Comparison of ENCODE assay signal across 8 mouse cellular contexts in genomic region chr7:3703879-3704441, GRCm38 (mm10). TPM values are rescaled to one million over a fixed set of nuclear protein-coding genes. Genes with fewer than 3 reads are reported as not detected.
A peak's percentile ranks its signal among the peaks of the same experiment; 100 is the strongest.
DNase-seq lines count a peak whose midpoint lies in the region; ATAC-seq lines count a peak whose summit lies in the region.

Gene Rps9 (plus strand): TSS chr7:3703993.

- H3K4me2 ChIP-seq in hindbrain, embryonic 15.5 days = peak within 1 kb of the TSS; percentile 90

- peaks cover 48% of the 10 kb centered on the region for H3K36me3 ChIP-seq in hindbrain, embryonic 15.5 days

- H3K9me3 ChIP-seq in hindbrain, embryonic 15.5 days = no peaks in the 10 kb centered on the region

- peak; percentile 94 for ATAC-seq in hindbrain, embryonic 15.5 days (ENCODE audit: low FRiP score, low read depth)

- WGBS in hindbrain, embryonic 15.5 days = under 1% methylated on average over 42 of the region's 42 CpGs

- H3K4me1 ChIP-seq in hindbrain, embryonic 15.5 days (replicated peaks) = peaks cover 29% of the 10 kb centered on the region

- H3K27ac ChIP-seq in hindbrain, embryonic 15.5 days (replicated peaks) = peak within 1 kb of the TSS; percentile 95

- peak within 1 kb of the TSS; percentile 82 for H3K9ac ChIP-seq in hindbrain, embryonic 15.5 days

- peak within 1 kb of the TSS; percentile 94 for H3K4me3 ChIP-seq in hindbrain, embryonic 15.5 days

- peak; percentile 95 for DNase-seq in T-cell, adult 2 months (ENCODE audit: low spot score)
- DNase-seq in cerebellum, postnatal 36 days = peak; percentile 97 to 99
- peak; percentile 97 to 99 for DNase-seq in frontal cortex, postnatal 36 days (ENCODE audit: low spot score in 2 of 2)
- peak; percentile 95 for DNase-seq in left cerebral cortex, adult 11 months (ENCODE audit: low spot score)
- peak; percentile 96 to 97 for DNase-seq in lung, postnatal 4 days
- peak; percentile 97 for DNase-seq in retina, postnatal 7 days (ENCODE audit: low read depth, low spot score)
- peak; percentile 86 for DNase-seq in urinary bladder, adult 2 months (ENCODE audit: low spot score)

- H3K27me3 ChIP-seq in hindbrain, embryonic 15.5 days = no peaks in the 10 kb centered on the region

RNA-seq across cellular contexts. Expression of gene Rps9, which starts in this region (rescaled TPM):
- polyA plus RNA-seq in hindbrain, embryonic 15.5 days (2015; fragmentation: Nextera tagmentation; extraction: Ambion mirVana) = 691 and 766 TPM in 2 replicates
- polyA plus RNA-seq in urinary bladder, adult 2 months (2012; rRNA removed) = 3,051 and 3,338 TPM in 2 replicates

Comparison
In these comparisons a context has a peak if more than half of its experiments do, and no peak if none do; other contexts are left out.
1. Peak in every context shown above with its lines: DNase-seq, ATAC-seq, H3K4me3 ChIP-seq and H3K27ac ChIP-seq.